Mouse (Mus musculus): ENCODE measurements around the gene Zfp473.

- TF ChIP-seq POLR2A (IDR thresholded peaks at IDR 0.05; ENCODE audit: low read depth, low read length) = no peak
- no peak for TF ChIP-seq CTCF (IDR thresholded peaks at IDR 0.05; ENCODE audit: borderline replicate concordance, insufficient read depth, low read length)
These were observed 45.8 kb downstream of the Zfp473 start for GRCm38 (mm10) chr7:44705086-44705485.
